Mouse (Mus musculus) CH12.LX (cell line): ENCODE results near the gene Tbc1d9. TPM values are rescaled to one million over a fixed set of nuclear protein-coding genes. Genes with fewer than 3 reads are reported as not detected.

Source experiments
- DNase-seq: peaks from one replicate; pipeline ENCODE4 v3.0.0-alpha.2; 2013; ENCODE audit errors: extremely low read depth
- H3K27ac ChIP-seq: 2 replicates; pipeline ENCODE4 v1.5.1; 2012; ENCODE audit warnings: low read depth, mild to moderate bottlenecking, control low read depth, moderate library complexity; ENCODE audit not compliant: insufficient read depth
- H3K27me3 ChIP-seq: replicated peaks from 2 replicates; pipeline ENCODE3; 2012; ENCODE audit warnings: inconsistent platforms
- H3K36me3 ChIP-seq, 2 experiments: replicated peaks in 1 of 2; 2 replicates each; pipeline versions ENCODE3 to v1.6.1; 2012; ENCODE audit warnings: inconsistent platforms in 1 of 2, low read length in 1 of 2, mild to moderate bottlenecking in 1 of 2, mixed read lengths in 1 of 2, moderate library complexity in 1 of 2; ENCODE audit not compliant: control insufficient read depth in 1 of 2, insufficient read depth in 1 of 2
- H3K4me1 ChIP-seq, 2 experiments: 2 replicates each; pipeline ENCODE4 v1.6.1; 2012; ENCODE audit warnings: inconsistent platforms in 1 of 2, moderate library complexity in 1 of 2; ENCODE audit not compliant: insufficient read depth in 2 of 2, control insufficient read depth in 1 of 2
- H3K4me2 ChIP-seq: 2 replicates; pipeline ENCODE4 v1.6.1; 2012; ENCODE audit warnings: low read depth, mild to moderate bottlenecking, control low read depth; ENCODE audit not compliant: poor library complexity, insufficient read depth, severe bottlenecking
- H3K4me3 ChIP-seq, 3 experiments: fragments of 150-350 bp in 1 of 3; sonication (generic) in 1 of 3; replicated peaks in 1 of 3; 2 replicates each; pipeline versions ENCODE3 to v1.5.1; 2011 to 2012; ENCODE audit warnings: low read depth in 2 of 3, low read length in 2 of 3, mild to moderate bottlenecking in 2 of 3, moderate library complexity in 2 of 3, control low read depth in 1 of 3, improper control_type of control experiment in 1 of 3, inconsistent platforms in 1 of 3, mixed read lengths in 1 of 3; ENCODE audit not compliant: poor library complexity in 1 of 3
- H3K79me2 ChIP-seq: replicated peaks from 2 replicates; pipeline ENCODE4 v1.6.1; 2012; ENCODE audit warnings: mild to moderate bottlenecking, moderate library complexity; ENCODE audit not compliant: control insufficient read depth, poor library complexity, insufficient read depth, severe bottlenecking; ENCODE audit errors: extremely low read depth
- H3K9ac ChIP-seq: 2 replicates; pipeline ENCODE4 v1.6.1; 2012; ENCODE audit warnings: low read depth, mild to moderate bottlenecking, control low read depth, moderate library complexity; ENCODE audit not compliant: insufficient read depth
- H3K9me3 ChIP-seq: replicated peaks from 2 replicates; pipeline ENCODE3; 2012; ENCODE audit warnings: low read length, inconsistent platforms, mixed read lengths
- CHD2 ChIP-seq: IDR thresholded peaks from 2 replicates; pipeline ENCODE4 v1.6.1; 2011; ENCODE audit warnings: low read length, improper control_type of control experiment
- CTCF ChIP-seq, 2 experiments: IDR thresholded peaks in 1 of 2; conservative IDR thresholded peaks in 1 of 2; 2 replicates each; pipeline ENCODE4 v1.5.1; 2011 to 2012; ENCODE audit warnings: low read depth in 2 of 2, low read length in 2 of 2, improper control_type of control experiment in 1 of 2, inconsistent platforms in 1 of 2, mild to moderate bottlenecking in 1 of 2, moderate library complexity in 1 of 2
- EP300 ChIP-seq: IDR thresholded peaks from 2 replicates; pipeline ENCODE4 v1.6.1; 2011; ENCODE audit warnings: low read length, improper control_type of control experiment
- ETS1 ChIP-seq: conservative IDR thresholded peaks from 2 replicates; pipeline ENCODE4 v1.6.1; 2012; ENCODE audit warnings: low read depth, mild to moderate bottlenecking, inconsistent platforms, low read length, improper control_type of control experiment, moderate library complexity
- GABPA ChIP-seq: IDR thresholded peaks from 2 replicates; pipeline ENCODE4 v1.6.1; 2012; ENCODE audit warnings: low read depth, low read length, improper control_type of control experiment, inconsistent platforms; ENCODE audit not compliant: insufficient replicate concordance
- HCFC1 ChIP-seq: IDR thresholded peaks from 2 replicates; pipeline ENCODE4 v1.6.1; 2012; ENCODE audit warnings: low read depth, mild to moderate bottlenecking, inconsistent platforms, low read length, improper control_type of control experiment
- MAFK ChIP-seq: IDR thresholded peaks from 2 replicates; pipeline ENCODE4 v1.6.1; 2011; ENCODE audit warnings: low read length, improper control_type of control experiment; ENCODE audit not compliant: insufficient replicate concordance
- MAX ChIP-seq: IDR thresholded peaks from 2 replicates; pipeline ENCODE4 v1.6.1; 2011; ENCODE audit warnings: low read length, improper control_type of control experiment
- MEF2A ChIP-seq: IDR thresholded peaks from 2 replicates; pipeline ENCODE4 v1.6.1; 2014; ENCODE audit warnings: low read depth, mild to moderate bottlenecking, inconsistent platforms, low read length, improper control_type of control experiment, borderline replicate concordance
- PAX5 ChIP-seq: IDR thresholded peaks from 2 replicates; pipeline ENCODE4 v1.6.1; 2012; ENCODE audit warnings: low read length, inconsistent platforms, mixed read lengths
- POLR2A ChIP-seq: IDR thresholded peaks from 2 replicates; pipeline ENCODE4 v1.6.1; 2011; ENCODE audit warnings: low read depth, mild to moderate bottlenecking, improper control_type of control experiment, low read length
- POLR2AphosphoS2 ChIP-seq: IDR thresholded peaks from 2 replicates; pipeline ENCODE4 v1.6.1; 2011; ENCODE audit warnings: low read depth, low read length, improper control_type of control experiment
- RAD21 ChIP-seq: IDR thresholded peaks from 2 replicates; pipeline ENCODE4 v1.6.1; 2011; ENCODE audit warnings: low read depth, mild to moderate bottlenecking, low read length, improper control_type of control experiment, moderate library complexity
- RCOR1 ChIP-seq: conservative IDR thresholded peaks from 2 replicates; pipeline ENCODE4 v1.6.1; 2012; ENCODE audit warnings: low read depth, mild to moderate bottlenecking, inconsistent platforms, low read length, improper control_type of control experiment
- SMC3 ChIP-seq: IDR thresholded peaks from 2 replicates; pipeline ENCODE4 v1.6.1; 2011; ENCODE audit warnings: low read depth, low read length, improper control_type of control experiment
- TBP ChIP-seq: conservative IDR thresholded peaks from 2 replicates; pipeline ENCODE4 v1.6.1; 2011; ENCODE audit warnings: low read depth, low read length, improper control_type of control experiment
- TCF12 ChIP-seq: IDR thresholded peaks from 2 replicates; pipeline ENCODE4 v1.6.1; 2014; ENCODE audit warnings: low read depth, mild to moderate bottlenecking, inconsistent platforms, low read length, improper control_type of control experiment
- UBTF ChIP-seq: IDR thresholded peaks from 2 replicates; pipeline ENCODE4 v1.6.1; 2012; ENCODE audit warnings: low read depth, mild to moderate bottlenecking, inconsistent platforms, low read length, improper control_type of control experiment, moderate library complexity
- USF1 ChIP-seq: IDR thresholded peaks from 2 replicates; pipeline ENCODE4 v1.6.1; 2014; ENCODE audit warnings: low read depth, mild to moderate bottlenecking, inconsistent platforms, low read length, improper control_type of control experiment
- ZC3H11A ChIP-seq: IDR thresholded peaks from 2 replicates; pipeline ENCODE4 v1.6.1; 2012; ENCODE audit warnings: low read depth, mild to moderate bottlenecking, inconsistent platforms, low read length, improper control_type of control experiment
- ZMIZ1 ChIP-seq: IDR thresholded peaks from 2 replicates; pipeline ENCODE4 v1.6.1; 2012; ENCODE audit warnings: low read depth, mild to moderate bottlenecking, inconsistent platforms, low read length, improper control_type of control experiment
- ZNF384 ChIP-seq: IDR thresholded peaks from 2 replicates; pipeline ENCODE4 v1.6.1; 2012; ENCODE audit warnings: low read depth, low read length, improper control_type of control experiment, inconsistent platforms
- dilution Hi-C: fragments of 300-500 bp; cut with MboI; formaldehyde crosslinking; loops from 2 replicates; pipeline ENCODE4 v1.14.3; 2020; ENCODE audit warnings: low sequenced_read_pairs; ENCODE audit not compliant: extremely low pct_unique_long_range_greater_than_20kb, extremely low pct_ligation_motif_present
- in situ Hi-C: fragments of 300-500 bp; cut with MboI; formaldehyde crosslinking; loops from 3 replicates; pipeline ENCODE4 v1.14.3; 2019; ENCODE audit warnings: low sequenced_read_pairs, low pct_ligation_motif_present, low pct_unique_long_range_greater_than_20kb, mixed read lengths
- polyA plus RNA-seq: library from polyadenylated mRNA; unstranded; fragments of >175 nt; gene quantifications from 2 replicates; pipeline ENCODE4 v1.2.1, GENCODE M21; 2012; ENCODE audit warnings: low read depth; ENCODE audit not compliant: insufficient read length
- total RNA-seq, 2 experiments: library from RNA; depleted of rRNA; stranded (reverse); fragments of 300-350 nt in 1 of 2; fragments of >200 nt in 1 of 2; gene quantifications; 2 replicates each; pipeline ENCODE4 v1.2.3; 2012 to 2014

Tbc1d9 gene
- total and polyA plus RNA-seq, 3 experiments, result 1.3 to 5.0 (median 1.6) TPM

- H3K27me3 ChIP-seq, result no peaks in the 10 kb centered on the region
- TF ChIP-seq USF1 (no peak), EP300 (no peak), UBTF (no peak), POLR2AphosphoS2 (no peak), MEF2A (0 out of 2 replicates have a peak, but pooled peaks have one; percentile 25), RAD21 (peak; percentile 91), CTCF (conservative IDR thresholded peaks at IDR 0.05 in 1 of 2, IDR thresholded peaks at IDR 0.05 in 1 of 2; ENCODE audit: low read depth in 2 of 2, low read length in 2 of 2) (peak; percentile 91 to 96), GABPA (no peak), ZMIZ1 (no peak), ETS1 (no peak), RCOR1 (no peak), TBP (no peak), TCF12 (no peak), PAX5 (no peak), ZC3H11A (peak; percentile 78), SMC3 (peak; percentile 91)
- TF ChIP-seq, all 38 proteins: peak for 5
- H3K36me3 ChIP-seq, result peaks cover 3 to 20% of the 10 kb centered on the region in 2 experiments
- no peak overlapping the region for H3K4me2 ChIP-seq
- no peak overlapping the region for H3K9ac ChIP-seq
- no peaks in the 10 kb centered on the region for H3K79me2 ChIP-seq
- DNase-seq, result peak; percentile 86
- H3K4me1 ChIP-seq, result peaks cover 0 to 7% of the 10 kb centered on the region in 2 experiments; a peak in 2 of 4 replicates
- H3K9me3 ChIP-seq, result no peaks in the 10 kb centered on the region
- in situ Hi-C loops, result no loop called here
- no peak overlapping the region for H3K27ac ChIP-seq
- dilution Hi-C loops, result no loop called here
- no peak overlapping the region for H3K4me3 ChIP-seq
These were observed 95.5 kb downstream of the Tbc1d9 start for GRCm38 (mm10) chr8:83260418-83261215.

- no peak for TF ChIP-seq ZC3H11A
- TF ChIP-seq SMC3, result no peak
- no peak for TF ChIP-seq PAX5
- TF ChIP-seq UBTF, result no peak
- TF ChIP-seq GABPA, result no peak
- TF ChIP-seq MEF2A, result no peak
- no peak for TF ChIP-seq EP300
- TF ChIP-seq ETS1, result no peak
- TF ChIP-seq POLR2AphosphoS2, result no peak
- no peak for TF ChIP-seq CHD2
- no peak for TF ChIP-seq HCFC1
- no peak for TF ChIP-seq MAX
- TF ChIP-seq MAFK, result no peak
- no peak for TF ChIP-seq POLR2A
- TF ChIP-seq CTCF (conservative IDR thresholded peaks at IDR 0.05 in 1 of 2, IDR thresholded peaks at IDR 0.05 in 1 of 2; ENCODE audit: low read depth in 2 of 2, low read length in 2 of 2), result no peak
- TF ChIP-seq ZNF384, result no peak
- dilution Hi-C loops, result no loop called here
These were observed 106.0 kb downstream of the Tbc1d9 start for GRCm38 (mm10) chr8:83271172-83271571.

More at GRCm38 (mm10) chr8:83271172-83271571, 106.0 kb downstream of the Tbc1d9 start:
- Histone ChIP-seq H3K36me3 (peaks cover 4 to 16% of the 10 kb centered on the region in 2 experiments), H3K27ac (no peak overlapping the region), H3K9ac (no peak overlapping the region), H3K4me1 (peaks cover 0 to 6% of the 10 kb centered on the region in 2 experiments; a peak in 2 of 4 replicates), H3K9me3 (no peaks in the 10 kb centered on the region), H3K4me3 (no peak overlapping the region), H3K27me3 (no peaks in the 10 kb centered on the region), H3K4me2 (no peak overlapping the region), H3K79me2 (no peaks in the 10 kb centered on the region)
- no peak for DNase-seq
- in situ Hi-C loops, result no loop called here
